Mouse (Mus musculus) heart, postnatal 36 days (tissue): ENCODE measurements around the gene Pigh. TPM values are rescaled to one million over a fixed set of nuclear protein-coding genes. Genes with fewer than 3 reads are reported as not detected.

Experiments
- DNase-seq, 2 experiments: peaks; one replicate each; pipeline ENCODE4 v3.0.0; 2021 to 2022
- intact Hi-C: fragments of 180-260 bp; cut with DNase I; formaldehyde crosslinking; loops from one replicate; pipeline ENCODE4 v1.15.1; 2025
- total RNA-seq, 2 experiments: library from RNA; stranded (reverse); gene quantifications; 2 replicates each; pipeline ENCODE4 v1.2.3; 2021

The Pigh gene
- total RNA-seq, 2 experiments from 2014 or later, result 2.9 to 3.5 TPM

DNA sequence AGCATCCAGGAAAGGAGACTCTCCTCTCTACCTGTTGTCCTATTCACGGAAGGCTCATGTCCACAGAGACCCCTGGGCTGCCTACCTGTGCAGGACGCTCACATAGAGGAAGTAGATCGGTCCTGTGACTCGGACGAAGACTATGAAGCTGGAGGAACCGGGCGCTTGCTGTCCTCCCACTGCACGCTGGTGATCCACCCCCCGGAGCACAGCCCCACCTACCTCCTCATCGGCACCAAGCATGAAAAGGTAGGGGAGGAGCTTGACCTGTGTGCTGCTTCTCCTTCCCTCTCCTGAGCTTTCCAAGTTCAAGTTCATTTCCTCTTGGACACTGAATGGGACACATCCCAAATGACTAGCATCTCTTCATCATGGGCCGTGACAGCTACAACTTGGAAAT lies 21.1 kb downstream of the Pigh start:
- DNase-seq, result no peak
- intact Hi-C loops, result no loop called here

DNA sequence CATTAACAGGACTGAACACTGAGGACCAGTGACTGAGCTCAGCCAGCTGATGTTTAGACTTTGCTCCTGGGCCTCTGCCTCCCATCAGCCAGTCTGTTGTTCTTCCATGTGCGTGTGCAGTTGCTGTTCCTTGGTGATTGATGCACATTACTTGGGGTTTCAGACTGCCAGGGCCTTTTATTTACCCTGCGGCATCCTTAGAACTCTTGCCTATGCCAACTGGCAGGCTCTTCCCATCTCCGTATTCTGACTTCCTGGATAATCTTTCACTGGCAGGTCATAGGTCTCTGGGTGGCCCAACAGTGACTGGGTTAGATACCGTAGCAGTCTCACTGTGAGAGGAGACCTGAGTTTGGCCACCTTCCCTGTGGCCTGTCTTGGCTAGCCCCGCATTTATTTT lies 21.9 kb downstream of the Pigh start:
- DNase-seq, result no peak
- intact Hi-C loops, result no loop called here

DNA sequence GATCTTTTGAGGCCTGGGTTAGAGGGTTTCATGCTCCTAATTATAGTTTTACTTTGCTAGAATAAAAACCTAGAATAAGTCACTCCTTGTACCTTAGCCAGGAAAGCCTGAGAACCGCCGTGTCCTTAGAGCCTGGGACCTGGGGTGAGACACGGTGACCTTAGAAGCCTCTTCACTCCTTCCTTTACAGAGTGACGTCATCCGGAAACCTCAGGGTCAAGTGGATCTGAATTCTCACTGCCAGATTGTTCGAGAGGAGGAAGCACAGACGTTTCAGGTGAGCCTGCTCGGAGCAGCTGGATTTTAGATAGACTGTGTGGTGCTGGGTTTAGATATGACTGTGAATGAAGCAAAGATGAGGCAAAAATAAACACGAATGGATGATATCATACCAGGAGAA lies 23.0 kb downstream of the Pigh start:
- DNase-seq, result no peak
- intact Hi-C loops, result no loop called here

DNA sequence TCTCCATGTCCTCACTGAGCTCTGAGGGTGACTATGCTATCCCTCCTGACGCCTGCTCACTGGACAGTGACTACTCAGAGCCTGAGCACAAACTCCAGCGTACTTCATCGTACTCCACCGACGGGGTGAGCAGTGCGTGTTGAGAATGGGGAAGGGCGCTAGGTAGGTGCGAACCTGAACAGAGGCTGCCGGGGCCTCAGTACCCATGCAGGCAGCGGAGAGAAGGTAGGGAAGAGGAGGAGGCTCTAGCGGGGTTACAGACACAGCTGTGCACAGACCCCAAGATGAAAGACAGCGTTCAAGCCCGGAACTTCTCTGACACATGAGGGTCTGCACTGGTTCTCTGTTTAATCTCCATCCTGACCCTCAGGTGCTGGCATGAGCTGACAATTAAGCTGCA lies 25.0 kb downstream of the Pigh start:
- DNase-seq, result no peak
- intact Hi-C loops, result no loop called here

DNA sequence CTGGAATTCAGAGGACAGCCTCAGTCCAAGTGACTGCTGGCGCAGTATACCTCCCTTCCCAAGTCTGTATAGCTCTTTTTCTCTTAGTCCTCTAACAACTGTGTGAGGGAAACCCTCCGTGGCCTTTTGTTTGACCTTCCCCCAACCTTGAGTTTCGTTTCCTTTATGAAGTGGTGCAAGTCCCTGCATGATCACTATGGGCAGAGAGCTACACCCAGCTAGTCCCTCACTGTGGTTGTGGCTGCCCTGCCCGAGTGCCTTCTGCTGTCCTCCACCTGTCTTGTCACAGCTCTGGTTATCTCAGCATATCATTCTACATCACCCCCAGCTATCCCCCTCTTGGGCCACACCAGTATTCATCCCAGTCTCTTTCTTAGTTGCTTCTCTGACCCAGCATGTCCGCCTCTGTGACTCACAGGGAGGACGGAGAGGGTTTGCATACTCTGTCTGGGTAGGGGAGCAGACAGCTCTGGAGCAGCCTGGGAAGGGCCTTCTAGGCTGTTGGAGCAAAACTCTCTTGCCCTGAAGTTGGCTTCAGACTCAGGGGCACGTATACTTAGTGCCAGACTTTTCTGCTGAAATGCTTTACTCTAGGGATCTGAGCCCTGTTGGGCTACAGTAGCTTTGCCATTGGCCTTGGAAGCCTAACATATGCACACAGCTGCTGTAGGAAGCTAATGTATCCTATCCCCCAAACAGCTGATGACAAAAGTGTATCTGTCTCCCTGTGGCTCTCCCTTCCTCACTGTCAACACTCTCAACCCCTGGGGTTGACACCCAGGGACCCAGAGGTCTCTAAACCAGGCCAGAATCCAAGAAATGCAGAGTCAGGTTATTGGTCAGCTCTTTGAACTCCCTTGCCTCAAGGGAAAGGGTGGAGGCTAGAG lies 28.4 kb downstream of the Pigh start:
- intact Hi-C loops, result no loop called here
- no peak for DNase-seq

DNA sequence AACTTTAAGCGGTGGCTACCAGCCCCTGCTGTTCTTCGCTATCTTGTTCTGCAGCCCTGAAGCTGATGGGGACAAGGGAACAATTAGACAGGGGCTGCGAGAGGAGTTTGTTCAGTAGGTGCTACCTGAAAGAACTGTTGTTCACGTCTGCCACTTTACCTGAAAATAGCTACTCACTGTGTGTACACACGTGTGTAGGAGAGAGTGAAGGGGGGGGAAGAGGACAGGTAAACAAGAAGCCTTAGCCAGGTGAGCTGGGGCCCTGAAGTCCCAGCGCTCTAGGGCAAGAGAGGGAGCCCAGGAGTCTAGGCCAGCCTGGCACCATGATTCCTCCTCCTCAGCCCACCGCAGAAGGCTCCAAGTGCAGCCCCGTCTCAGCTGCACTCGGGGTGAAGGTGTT lies 29.3 kb downstream of the Pigh start:
- intact Hi-C loops, result no loop called here
- DNase-seq, result no peak

DNA sequence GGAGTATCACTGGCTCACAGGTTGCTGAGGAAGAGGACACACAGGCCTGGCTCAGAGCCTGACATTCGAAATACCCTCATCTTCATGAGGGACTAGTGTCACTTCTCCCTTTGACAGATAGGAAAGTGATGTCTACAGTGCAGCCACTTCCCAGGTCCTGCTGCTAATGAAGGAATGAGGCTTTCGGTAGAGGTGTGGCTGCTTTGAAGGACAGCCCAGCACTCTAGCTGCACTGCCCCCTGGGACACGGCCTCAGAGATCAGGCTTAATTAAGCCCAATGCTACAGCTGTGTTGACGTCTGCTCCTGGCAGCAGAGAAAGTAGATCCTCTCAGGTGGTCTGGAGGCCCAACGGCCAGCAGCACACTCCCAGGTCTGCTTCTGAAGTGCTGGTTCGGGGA lies 29.9 kb downstream of the Pigh start:
- no peak for DNase-seq
- intact Hi-C loops, result no loop called here

DNA sequence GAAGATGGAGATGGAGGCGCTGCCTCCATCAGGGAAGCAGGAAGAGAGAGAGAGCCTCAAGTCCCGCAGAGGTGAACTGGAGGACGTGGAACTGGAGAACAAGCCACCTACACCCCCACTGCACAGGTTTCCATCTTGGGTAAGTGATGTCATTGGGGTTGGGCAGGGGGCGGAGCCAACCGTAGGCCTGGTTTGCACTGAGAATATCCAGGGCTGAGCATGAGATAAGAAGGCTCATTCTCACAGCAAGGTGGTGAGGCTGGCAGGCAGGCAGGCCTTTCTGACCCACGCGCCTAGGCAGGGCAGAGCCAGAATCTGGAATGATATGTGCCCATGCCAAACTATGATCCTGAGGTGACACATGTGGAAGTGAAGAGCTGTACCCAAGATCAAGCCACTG lies 34.2 kb downstream of the Pigh start:
- intact Hi-C loops, result no loop called here
- peak; percentile 42 to 56 for DNase-seq

DNA sequence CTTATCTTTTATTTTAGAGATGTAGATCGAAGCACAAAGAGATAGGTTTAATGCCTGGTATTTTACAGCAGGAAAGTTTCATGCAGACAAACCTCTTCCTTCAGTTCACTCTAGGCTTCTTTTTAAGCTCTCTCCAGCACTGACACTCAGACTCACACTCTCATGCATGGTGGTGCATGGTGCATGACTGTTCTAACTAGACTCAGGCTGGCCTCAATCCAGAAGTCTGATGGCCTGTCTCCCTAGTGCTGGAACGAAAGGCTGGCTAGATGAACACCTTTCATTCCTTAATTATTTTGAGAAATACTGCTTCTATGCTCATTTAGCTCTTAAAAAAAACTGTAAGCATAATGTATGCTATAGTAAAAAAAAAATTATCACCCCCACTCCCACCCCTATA lies 37.4 kb downstream of the Pigh start:
- no peak for DNase-seq

DNA sequence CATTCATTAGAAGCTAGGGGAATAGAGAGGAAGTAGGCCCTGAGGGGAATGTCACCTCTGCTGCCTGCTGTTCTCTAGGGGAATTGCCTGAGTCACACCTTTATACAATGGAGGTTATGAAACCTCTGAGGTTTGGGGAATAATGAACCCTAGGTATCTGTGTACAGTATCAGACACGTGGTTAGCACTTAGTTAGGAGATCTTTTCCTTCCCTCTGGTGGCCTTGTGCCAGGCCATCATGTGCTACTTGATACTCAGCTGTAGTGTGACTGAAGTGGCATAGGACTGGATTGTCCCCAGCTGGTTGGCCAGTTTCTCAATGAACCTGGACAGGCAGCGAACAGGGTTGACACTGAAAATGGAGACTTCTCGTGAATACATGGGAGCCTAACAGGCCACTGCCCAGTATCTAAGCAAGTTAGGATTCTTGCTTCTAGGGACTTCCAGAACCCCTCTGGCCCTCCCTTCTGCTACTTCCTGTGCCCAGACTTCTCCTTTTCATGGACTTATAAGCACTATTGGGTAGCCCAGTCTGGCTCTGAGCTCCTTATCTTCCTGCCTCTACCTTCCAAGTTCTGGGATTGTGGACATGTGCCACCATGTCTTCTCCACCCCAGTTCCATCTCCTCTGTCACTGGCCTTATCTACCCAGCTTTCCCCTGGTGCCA lies 38.8 kb downstream of the Pigh start:
- DNase-seq, result peak; percentile 16 to 28
- intact Hi-C loops, result no loop called here

More for the DNA sequence above, 37.4 kb downstream of the Pigh start:
- intact Hi-C loops, result no loop called here

DNA sequence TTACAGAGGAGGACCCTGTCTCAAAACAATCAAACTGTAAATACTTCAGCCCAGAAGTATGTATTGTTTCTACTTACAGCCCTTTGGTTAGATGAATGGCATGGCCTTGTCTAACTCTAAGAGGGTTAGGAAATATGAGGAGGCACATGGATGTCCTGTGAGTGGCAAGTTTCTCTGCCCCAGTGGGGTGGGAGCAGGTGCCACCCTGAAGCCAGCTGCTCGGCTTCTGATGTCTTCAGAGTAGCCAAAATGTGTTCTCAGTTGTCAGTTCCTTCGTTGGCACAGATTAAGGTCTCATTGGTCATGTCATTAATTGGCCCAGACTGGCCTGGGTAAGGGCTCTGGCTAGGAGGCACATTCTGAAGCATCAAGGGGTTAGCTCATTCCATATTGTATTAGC lies 39.6 kb downstream of the Pigh start:
- DNase-seq, result no peak
- intact Hi-C loops, result no loop called here

DNA sequence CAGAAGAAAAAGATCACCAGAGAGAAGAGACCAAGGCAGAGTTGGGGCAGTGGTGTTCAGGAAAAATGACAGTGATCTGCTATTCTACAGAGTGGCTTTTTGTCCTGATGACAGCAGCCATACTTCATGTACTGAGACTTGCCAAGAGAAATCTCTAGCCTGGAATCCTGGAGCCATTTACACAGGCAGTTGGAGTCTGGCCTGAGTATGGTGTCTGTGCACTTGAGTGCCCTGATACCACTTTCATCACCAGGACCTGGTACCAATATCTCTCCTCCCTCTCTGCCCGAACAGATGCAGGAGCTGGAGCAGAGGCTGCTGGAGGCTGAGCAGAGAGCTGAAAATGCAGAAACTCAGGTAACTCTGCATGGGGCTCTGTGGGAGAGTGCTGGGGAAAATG lies 40.6 kb downstream of the Pigh start:
- intact Hi-C loops, result no loop called here
- peak; percentile 10 to 33 for DNase-seq

DNA sequence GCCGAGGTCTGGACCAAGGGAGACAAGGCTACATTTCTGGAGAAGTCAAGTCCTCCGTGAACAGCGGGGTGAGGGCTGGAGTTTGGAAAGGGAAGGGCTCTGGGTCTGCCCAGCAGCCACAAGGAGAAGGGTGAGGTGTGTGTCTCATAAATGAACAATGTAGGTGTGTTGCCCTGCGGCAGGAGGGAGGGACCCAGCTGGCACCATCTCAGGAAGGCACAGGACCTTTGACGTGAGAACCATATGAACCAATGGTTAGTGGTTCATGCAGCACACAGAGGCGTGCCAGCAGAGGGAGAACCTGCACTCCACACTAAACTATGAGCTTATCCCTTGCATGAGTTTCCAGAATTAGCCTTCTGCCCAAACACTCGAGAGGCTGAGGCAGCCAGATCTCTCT lies 42.2 kb downstream of the Pigh start:
- intact Hi-C loops, result no loop called here
- DNase-seq, result no peak

DNA sequence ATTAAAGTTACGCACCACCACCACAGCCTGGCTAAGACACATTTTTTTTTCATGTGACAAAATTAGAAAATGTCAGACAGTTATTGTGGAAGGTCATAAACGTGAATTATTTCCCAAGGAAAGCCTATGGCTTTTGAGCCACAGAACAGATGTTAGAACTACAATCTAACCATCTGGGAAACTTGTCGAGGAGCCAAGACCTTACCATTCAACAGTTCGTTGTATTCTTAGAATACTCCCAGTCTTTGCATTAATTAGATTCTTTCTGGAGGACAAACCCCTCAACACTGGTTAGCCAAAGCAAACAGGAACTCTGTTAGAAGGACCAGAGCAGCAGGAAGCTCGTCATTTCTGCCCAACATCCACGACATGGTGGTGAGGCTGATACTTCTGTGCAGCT lies 43.3 kb downstream of the Pigh start:
- intact Hi-C loops, result no loop called here

DNA sequence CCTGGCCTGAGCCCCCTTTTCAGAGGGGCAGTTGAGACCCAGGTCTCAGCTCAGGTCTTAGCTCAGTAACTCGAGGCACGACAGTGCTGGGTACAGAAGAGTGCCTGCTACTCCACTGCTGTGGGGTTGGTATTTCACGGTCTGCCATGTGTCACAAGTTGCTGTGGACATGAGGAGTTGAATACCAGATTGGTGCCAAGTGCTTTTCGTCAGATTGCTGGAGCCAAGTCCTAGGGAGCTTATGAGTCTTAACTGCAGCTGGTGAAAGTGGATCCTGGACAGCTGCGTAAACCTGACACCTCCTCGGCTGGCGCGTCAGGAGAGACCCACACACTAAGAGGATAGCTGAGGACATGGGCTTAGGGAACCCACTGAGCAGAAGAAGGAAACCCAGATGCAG lies 44.8 kb downstream of the Pigh start:
- intact Hi-C loops, result no loop called here
- DNase-seq, result peak; percentile 25 to 28

More for the DNA sequence above, 43.3 kb downstream of the Pigh start:
- no peak for DNase-seq

DNA sequence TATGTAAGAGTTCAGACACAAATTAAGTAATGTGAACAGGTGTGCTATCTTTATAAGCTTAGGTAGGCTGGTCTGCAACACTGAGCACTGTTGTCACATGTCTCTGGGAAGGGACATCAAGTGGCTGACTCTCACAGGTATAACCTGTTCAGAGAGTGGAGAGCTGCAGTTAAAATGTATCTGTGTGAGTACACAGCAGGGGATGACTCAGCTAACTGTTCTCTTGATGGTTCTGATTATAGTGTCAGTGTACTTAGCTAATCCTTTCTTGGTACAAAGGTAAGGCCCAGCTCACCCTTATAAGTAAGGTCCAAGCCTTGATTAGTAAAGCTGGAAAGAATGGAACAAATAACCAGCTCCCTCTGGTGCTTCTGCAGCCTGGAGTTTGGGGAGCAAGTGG lies 48.0 kb downstream of the Pigh start:
- intact Hi-C loops, result no loop called here
- DNase-seq, result no peak

DNA sequence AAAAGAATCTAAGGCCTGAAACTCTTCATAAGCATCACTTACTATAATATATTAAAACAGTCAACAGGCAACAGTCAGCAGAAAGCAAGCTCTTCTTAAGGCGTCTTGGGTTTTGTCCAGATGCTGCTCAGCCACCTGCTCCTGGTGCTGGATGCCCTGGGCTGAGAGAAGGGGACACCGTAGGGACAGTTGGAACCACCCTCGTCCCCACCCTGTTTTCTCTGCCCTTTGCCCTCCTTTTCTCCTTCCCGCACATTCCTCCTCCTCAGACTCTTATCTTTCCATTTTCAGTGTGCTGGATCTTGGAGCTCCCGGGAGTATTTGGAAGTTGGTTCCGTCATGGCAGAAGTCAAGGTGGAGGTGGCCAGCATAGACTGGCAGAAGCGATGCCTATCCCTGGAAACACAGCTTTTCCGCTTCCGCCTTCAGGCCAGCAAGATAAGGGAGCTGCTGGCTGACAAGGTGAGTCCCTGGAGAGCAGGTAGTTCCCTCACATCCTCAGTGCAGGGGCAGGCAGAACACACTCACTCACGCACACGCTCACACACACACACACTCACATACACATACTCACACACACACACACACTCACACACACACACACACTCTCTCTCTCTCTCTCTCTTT lies 49.1 kb downstream of the Pigh start:
- DNase-seq, result no peak
- intact Hi-C loops, result no loop called here

DNA sequence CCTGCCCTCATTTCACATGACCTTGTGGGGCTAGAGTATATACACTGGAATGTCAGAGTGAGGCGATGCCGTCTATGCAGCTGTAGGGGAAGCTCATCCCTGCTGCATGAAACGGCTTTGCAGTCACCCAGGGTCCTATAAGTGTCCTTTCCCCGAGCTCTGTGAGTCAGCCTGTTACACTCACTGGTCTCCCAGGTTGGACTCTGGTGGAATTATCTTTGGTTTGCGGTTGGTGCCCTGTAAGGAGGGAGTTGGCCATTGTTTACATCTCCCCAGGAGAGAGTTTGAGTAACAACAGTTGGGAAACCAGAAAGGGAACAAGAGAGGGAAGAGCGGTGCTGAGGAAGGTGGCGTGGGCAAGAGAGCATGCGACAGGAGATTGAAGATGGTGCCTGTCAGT lies 49.7 kb downstream of the Pigh start:
- no peak for DNase-seq
- intact Hi-C loops, result no loop called here

DNA sequence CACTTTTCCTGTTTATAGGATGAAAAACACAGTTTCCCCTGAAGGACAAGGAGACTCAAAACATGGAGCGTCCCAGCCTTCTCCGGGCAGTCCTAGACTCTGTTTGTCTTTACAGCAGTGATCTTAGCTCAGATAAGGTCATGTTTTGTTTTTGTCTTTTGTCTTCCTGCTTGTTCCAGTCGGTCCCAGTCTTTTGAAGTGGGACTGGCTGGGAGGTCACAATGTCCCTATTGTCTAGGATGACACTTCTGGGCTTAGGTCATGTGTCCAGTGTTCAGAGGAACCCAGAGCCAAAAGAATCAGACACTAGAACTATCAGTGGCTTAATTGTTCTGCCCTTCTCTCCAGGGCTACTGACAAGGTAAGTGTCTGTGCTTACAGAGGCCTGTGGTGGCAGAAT lies 54.1 kb downstream of the Pigh start:
- intact Hi-C loops, result no loop called here
- no peak for DNase-seq

DNA sequence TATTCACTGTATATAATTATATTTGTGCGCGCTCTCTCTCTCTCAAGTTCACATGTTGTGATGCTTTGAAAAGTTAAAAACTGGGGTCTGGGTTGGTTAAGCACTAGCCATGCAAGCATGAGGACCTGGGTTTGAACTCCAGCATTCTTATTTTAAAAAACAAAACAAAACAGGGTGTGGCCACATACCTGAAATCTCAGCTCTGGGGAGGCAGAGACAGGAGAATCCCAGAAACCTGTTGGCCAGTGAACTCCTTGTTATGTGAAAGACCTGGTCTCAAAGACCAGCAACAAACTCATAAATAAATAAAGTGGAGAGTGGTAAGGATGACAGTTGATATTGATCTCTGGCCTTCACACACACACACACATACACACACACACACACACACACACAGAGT lies 55.1 kb downstream of the Pigh start:
- no peak for DNase-seq
- intact Hi-C loops, result no loop called here
